Mouse (Mus musculus): ENCODE data around the gene Raph1.
"Not testable (repeated sequence)": the region's sequence is repeated elsewhere in the genome, so short reads cannot be mapped to it uniquely, and the experiment has no call there.

Gene Raph1

DNA sequence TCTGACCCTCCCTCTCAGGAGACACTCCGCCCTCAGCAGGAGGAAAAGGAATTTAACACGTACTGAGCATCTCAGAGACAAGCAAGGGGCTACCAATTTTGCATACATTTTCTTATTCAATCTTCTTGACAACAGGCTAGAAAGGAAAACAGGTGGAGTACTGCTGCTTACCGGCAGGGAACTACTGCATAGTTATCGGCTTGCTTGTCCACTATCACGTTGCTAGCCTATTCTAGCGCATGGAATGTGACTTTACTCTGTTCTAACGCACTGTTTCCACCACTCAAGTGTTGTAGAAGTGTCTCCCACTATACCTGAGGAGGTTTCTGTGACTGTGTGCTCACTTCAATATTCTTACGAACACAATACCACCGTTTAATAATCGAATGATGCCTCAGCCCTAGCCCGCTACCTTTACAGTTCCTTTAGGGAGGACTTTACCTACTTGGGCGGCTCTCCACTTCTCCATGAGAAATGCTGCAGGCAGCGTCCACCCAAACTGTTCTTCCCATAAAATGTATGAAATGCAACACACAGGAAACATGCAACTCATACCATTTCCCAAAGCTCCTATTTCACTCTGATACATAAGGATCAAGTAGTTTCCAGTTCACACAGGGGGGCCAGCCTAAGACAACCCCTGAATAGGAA is 1.5 kb downstream of the Raph1 start:
- no peak for DNase-seq (ENCODE audit: low spot score)

DNA sequence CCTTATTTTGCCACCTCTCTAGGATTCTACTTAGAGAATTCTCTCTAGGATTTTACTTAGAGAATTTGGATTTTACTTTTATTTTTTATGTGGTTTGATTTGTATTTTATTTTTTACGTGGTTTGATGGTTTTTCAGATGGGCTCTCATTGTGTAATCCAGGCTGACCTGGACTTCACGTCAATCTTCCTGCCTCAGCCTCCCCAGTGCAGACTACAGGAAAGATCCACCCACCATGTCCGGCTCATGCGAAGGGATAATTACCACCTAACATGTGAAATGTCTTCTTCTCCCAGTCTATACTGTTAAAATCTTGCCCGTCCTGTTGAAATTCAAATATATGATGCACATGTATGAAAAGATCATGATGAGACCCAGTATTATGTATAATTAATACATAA is 2.2 kb downstream of the Raph1 start:
- DNase-seq (ENCODE audit: low spot score) = no peak

DNA sequence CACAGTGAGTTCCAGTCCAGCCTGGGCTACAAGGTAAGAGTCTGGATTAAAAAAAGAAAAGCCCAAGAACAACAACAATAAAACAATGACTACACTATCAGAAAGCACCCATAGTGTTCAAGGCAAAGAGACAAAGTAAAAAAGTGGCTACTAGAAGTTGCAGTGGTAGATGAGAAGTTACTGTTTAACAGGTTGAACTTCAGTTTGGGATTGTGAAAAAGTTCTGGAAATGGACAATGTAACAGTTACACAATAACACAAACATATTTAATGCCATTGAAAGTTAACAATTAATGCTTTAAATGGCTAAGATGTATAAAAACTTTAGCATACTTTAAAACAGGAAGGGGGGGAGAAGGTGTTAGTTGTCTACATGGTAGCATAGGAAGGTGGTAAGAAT is 3.9 kb downstream of the Raph1 start:
- no peak for DNase-seq (ENCODE audit: low spot score)

DNA sequence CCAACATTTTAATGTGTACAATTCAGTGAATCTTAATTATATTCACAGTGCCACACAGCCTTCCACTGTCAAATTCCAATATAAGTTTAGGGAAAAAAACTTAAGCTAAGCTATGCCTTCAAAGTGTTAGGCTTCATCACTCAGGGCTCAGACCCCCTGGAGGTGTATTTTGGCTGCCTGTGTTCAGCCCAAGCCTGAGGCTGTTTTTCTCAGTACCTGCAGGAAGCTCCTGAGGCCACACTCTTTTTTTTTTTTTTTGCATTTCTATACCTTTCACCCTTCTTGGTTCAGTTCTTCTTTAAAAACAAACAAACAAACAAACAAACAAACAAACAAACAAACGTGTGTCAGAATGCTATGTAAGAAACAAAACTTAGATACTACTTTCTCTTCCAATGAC is 23.2 kb downstream of the Raph1 start:
- no peak for DNase-seq (ENCODE audit: low spot score)

DNA sequence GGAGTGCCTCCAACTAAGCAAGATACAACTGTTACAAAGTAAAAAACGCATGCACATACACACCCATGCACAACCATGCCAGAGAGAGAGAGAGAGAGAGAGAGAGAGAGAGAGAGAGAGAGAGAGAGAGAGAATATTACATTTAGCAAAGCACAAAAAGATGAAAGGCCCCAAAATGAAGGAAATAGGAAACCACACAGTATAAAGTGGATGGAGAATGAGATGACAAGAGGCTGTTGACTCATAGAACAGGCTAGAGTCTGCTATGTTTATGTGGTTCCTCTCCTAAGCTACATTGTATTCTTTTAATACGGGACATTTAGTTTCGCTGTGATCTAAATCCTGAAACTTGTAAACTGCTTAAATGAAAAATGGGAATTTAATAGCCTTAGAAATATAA is 27.6 kb downstream of the Raph1 start:
- no peak for DNase-seq (ENCODE audit: low spot score)

DNA sequence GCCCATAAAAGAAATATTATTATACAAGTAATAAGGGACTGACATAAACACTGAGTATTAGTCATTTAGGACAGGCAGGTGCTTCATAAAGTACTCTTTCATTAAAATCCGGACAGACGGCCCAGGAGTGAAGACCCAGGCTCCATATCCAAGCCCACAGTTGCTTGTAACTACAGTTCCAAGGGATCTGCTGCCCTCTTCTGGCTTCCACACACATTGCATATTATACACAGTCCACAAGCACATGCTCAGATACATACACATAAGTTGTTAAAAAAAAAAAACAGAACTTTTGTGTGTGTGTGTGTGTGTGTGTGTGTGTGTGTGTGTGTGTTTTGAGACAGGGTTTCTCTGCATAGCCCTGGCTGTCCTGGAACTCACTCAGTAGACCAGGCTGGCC is 32.0 kb downstream of the Raph1 start:
- DNase-seq (ENCODE audit: low spot score) = no peak

DNA sequence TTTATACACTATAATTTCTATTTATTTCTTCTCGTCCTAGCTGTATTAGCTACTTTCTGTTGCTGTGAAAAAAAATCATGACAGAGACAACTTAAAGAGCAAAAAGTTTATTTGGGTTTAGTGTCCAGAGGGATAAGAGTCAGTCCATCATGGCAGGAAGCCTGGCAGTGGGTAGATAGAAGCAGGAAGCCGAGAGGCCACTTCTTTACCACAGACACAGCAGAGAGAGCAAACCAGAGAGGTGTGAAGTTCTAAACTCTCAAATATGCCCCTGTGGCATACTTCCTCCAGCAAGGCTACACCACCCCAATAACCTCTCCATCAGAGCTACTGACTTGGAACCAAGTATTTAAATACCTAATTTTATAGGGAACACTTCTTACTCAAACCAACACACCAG is 36.3 kb downstream of the Raph1 start:
- DNase-seq (ENCODE audit: low spot score) = no peak

DNA sequence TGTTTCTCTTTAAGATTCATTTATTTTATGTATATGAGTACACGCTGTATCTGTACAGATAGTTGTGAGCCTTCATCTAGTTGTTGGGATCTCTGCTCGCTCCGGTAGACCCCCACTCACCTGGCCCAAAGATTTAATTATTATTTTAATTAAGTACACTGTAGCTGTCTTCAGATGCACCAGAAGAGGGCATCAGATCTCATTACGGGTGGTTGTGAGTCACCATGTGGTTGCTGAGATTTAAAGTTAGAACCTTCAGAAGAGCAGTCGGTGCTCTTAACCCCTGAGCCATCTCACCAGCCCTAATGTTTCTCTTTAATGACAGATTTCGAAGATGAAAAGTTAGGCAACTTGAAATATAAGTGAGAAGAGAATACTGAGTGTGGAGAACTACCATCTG is 36.8 kb downstream of the Raph1 start:
- DNase-seq (ENCODE audit: low spot score) = no peak

DNA sequence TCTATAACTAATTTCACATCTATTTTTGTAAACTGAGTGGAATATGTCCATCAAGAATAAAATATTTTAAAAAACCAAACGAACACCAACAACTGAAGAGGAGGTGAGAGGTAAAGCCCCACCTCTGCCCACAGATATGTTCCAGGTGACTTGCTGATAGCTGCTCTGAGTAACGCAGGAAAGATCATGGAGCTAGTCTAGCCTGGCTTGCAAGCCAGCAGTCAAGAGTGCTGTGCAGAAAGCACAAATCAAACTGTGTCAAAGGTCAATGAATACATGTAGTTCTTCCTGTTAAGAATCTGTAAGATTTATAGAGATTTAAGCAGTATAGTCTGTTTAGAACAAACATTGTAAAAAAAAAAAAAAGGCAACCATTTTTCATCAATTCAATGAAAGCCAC is 56.3 kb downstream of the Raph1 start:
- DNase-seq (ENCODE audit: low spot score) = no peak

DNA sequence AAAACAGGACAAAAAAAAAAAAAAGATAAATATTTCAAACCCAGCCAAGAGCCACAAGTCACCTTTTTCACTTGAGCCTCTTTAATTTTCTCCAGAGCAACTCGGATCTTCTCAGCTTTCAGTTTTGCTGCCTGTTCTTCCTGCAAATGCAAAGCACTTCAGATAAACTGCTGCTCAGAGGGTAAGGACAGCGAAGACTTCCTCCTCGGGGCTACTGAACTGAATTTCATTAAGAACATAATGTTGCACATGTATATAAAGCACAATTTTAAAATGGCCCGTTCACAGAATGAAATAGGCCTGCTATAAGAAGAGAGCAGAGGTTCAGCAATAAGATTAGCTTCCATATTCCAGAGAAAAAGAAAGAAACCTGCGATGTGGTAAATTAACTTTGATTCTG is 63.4 kb downstream of the Raph1 start:
- no peak for DNase-seq (ENCODE audit: low spot score)

DNA sequence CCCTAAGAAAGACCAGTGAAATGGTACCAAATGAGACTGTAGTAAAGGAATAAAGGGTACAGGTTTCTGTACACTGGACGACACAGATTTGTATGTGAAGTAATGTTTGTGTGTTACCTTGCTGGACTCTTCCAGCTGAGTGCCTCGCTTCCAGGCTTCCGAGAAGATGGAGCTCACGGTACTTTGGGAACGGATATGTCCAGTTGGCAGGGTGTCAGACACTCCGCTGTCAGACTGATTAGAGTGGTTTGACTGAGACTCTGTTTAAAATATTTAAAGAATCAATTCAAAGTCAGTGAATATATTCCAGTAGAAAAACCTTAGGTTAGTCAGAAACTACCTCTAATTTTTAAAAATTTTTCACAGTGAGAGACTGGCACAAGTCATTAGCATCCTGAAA is 73.5 kb downstream of the Raph1 start:
- no peak for DNase-seq (ENCODE audit: low spot score)

DNA sequence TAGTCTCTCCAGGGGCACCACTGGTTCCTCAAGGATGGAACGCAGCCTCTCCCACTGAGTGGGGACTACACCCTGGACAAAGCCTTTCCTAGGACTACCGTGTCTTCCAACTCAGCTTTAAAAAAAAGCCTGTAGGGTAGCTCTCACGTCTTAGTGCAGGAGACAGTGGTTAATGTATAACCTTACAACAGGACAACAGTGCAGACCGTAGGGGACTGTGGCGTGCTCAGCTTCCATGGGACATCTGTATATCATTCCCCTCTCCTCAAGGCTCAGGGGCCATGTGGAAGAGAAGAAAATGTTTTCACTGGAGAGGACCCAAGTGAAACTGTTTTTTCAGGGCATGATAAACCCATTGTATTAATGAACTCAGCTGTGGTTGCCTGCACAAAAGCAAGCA is 74.5 kb downstream of the Raph1 start:
- DNase-seq (ENCODE audit: low spot score) = no peak

DNA sequence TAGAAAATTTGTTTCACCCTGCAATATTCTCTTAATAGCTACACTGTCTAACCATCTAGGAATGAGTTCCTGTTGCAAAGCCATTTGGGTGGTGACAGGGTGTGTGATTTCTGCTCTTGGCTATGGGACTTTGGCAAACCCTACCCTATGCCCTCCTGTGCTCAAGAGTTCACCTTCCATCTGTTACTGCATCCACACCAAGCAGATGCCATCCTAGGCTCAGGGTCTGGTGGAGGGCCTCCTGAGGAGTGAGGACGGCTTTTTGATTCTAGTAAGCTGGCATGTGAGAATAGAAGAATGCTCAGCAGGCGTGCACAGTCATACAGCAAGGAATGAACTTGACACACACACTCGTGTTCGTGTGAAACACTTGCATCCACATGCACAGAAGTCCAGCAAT is 76.4 kb downstream of the Raph1 start:
- DNase-seq (ENCODE audit: low spot score) = no peak

DNA sequence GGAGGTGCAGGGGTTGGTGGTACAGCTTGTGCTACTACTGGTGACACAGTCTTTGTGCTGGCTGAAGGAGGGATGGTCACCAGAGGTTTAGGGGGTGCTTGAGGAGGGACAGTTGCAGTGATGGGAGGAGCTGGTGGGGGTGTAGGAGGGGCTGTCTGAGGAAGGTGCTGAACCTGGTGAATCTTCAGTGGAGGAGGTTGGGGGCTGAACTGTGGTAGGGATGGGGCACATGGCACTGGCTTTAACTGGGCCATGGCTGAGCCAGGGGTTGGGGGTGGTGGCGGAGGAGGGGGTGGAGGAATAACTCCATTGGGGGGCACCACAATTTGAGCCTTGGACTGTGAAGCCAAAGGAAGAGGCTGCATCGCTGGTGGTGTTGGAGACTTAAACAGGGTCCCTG is 77.2 kb downstream of the Raph1 start:
- DNase-seq (ENCODE audit: low spot score) = no peak

DNA sequence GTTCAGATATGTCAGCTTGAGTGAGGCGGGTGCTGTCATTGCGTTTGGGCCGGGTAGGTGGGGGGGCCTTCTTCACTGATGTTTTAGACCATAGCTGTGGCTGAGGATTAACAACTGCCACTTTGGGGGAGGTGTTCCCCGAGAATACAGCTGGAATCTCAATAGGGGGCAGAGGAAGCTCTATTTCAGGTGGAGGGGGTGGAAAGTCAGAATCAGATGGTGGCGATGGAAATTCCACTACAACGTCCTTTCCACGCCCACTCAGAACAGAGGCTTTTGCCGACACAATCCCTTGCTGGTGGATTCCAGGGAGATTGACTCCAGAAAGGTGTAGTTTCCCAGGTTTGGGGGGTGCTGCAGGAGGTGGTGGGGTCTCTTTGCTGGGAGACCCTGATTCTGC is 78.3 kb downstream of the Raph1 start:
- DNase-seq (ENCODE audit: low spot score) = no peak

DNA sequence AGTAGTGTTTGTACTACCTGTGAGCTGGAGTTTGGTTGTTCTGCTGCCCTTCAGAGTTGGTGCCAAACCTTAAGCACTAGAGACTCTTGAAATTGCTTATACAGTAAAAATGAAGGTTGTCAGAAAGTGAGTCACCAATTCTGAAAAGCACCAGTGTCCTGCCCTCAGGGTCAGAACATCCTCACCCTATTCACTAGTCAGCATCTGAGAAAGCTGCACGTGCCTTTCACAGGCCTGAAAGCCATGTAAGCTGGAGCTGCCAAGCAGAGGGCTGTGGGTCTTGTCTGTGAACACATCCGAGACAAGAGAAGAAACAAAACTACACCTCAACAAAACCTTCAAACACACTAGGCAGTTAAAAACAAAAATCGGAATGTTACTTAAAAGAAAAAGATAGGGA is 81.3 kb downstream of the Raph1 start:
- no peak for DNase-seq (ENCODE audit: low spot score)

DNA sequence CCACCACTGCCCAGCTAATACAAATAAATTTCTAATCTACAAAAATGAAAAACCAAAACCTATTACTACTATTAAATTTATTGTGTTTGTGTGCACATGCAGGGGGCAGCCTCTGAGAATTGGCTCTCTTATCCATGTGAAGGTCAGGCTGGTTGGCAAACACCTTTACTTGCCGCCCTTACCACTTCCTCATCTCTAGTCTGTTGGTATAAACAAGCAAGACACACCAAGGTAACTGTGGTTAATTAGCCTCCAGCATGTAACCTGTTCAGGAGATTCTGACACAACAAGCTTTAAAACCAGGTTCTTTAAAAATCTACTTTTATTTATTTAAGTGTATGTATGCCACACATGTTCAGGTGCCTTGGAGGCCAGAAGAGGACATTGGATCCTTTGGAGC is 84.0 kb downstream of the Raph1 start:
- DNase-seq (ENCODE audit: low spot score) = no peak

DNA sequence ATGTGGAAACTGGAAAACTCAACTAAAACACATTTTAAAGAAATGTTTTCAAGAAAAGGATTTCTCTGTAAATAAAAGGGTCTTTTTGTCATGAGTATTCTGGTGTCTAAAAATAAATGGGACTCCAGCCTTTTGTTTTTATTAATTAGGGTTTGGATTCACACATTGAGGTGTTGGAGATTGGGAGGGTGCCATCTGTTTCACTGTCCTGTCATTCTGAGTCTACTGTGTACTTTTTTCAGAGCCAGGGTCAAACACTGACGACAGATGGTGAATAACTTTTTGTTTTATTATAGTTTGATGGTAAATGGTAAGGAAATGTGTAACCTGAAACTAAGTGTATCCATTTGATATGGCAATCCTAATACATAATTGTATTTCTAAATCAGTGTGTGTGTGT is 85.3 kb downstream of the Raph1 start:
- no peak for DNase-seq (ENCODE audit: low spot score)

DNA sequence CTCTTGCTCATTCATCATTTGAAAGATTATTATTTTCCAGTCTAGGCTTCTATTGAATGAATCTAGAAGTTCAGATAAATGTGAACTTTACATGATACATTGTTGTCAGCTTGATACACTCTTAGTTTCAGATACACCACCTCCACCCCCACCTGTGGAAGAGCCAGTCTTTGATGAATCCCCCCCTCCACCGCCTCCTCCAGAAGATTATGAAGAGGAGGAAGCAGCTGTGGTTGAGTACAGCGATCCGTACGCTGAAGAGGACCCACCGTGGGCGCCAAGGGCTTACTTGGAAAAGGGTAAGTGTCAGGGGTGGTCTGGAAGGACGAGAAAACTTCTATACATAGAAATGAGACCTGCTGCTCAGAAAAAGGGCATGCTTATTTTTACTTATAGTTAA is 96.4 kb downstream of the Raph1 start:
- peak; percentile 11 for DNase-seq (ENCODE audit: low spot score)

DNA sequence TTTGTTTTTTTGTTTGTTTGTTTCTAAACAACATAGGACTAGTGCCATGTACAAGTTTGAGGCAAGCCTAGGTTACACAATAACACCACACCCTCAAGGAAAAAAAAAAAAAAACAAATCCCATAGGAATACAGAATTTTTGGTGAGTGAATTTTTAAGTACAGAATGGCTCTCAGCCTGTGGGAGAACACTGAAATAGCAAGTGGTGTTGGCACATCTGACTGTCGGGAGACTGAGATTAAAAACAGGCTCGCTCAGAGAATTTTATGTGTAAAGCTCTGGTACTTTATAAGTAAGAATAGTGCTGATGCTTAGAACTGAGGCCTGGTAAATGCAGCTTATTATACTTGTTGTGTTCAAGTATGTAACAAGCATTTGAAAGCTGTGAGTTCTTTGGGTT is 97.4 kb downstream of the Raph1 start:
- no peak for DNase-seq (ENCODE audit: low spot score)

DNA sequence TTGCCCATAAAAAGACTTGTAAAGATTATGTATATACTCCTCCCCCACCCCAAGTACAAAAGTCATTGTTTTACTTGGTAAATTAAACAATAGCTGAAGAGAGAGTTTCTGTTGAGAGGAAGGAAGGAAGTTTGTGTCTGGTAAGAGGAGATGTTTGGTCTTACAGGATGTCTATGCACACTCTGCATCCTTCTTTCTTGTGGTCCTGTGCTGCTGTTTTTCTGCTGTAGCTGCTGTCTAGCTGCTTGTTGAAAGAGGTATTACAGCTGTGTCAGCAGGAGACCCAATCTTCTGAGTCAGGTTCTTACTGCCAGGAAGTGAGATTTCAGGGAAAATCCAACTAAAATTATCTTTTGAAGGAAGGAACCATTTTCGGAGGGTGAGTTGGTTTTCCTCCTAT is 106.3 kb downstream of the Raph1 start:
- DNase-seq (ENCODE audit: low spot score) = no peak

DNA sequence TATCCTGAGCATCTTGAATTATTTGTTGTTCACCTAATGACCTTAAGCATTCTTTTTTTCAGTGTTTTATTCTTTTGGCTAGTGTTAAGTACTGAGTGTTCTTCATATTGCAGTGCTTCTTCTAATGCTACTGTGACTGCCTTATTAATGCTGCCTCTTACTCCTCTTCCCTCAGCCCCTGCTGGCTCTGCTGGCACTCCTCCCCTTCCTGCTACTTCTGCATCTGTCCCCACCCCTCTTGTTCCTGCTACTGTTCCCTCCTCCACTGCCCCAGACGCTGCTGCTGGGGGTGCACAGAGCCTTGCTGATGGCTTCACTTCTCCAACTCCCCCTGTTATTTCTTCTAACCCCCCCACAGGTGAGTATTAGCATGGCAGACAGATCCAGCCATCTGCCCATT is 117.0 kb downstream of the Raph1 start:
- no peak for DNase-seq (ENCODE audit: low spot score)

DNA sequence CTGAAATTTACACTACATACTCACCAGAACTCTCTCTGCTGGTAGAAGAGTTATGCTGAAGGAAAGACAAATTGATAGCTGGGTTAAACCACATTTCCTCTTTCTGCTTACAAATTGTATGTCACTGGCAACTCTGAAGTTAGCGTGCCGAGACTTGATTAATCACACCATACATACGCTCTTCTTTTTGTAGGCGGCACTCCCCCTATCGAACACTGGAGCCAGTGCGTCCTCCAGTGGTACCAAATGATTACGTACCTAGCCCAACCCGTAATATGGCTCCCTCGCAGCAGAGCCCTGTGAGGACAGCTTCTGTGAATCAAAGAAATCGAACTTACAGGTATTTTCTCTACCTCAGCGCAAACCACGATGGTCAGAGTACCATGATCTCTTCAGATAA is 119.8 kb downstream of the Raph1 start:
- no peak for DNase-seq (ENCODE audit: low spot score)

DNA sequence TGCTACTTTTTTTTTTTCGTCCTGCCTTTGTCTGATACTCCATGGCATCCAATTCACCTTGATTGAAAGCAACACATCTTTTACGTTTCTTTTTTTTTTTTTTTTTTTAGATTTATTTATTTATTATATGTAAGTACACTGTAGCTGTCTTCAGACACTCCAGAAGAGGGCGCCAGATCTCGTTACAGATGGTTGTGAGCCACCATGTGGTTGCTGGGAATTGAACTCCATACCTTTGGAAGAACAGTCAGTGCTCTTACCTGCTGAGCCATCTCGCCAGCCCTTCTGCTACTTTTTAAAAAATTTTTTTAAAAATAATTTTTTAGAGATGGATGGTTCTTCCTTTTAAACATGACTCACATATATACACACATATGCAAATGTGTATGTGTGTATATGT is 125.5 kb downstream of the Raph1 start:
- not testable (repeated sequence) for DNase-seq (ENCODE audit: low spot score)

DNA sequence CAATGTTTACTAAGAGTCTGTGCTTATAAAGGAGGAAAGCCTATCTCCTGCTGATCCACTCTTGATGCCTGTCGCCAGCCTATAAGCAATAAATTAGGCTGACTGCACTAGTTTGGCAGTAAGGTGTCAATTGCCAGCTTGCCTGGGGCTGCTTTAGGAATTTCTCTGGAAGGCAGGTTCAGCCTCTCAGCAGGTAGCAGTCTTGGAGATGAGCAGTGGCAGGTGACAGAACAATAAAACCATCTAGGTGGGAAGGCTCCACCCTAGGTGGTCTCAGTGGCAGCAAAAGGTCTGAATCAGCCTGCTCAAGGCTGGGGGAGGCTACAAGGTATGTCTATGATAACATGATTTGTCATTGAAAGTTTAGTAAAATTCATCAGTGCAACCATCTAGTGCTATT is 134.4 kb downstream of the Raph1 start:
- no peak for DNase-seq (ENCODE audit: low spot score)
